Mouse (Mus musculus): ENCODE data around the gene Cpped1.

The Cpped1 gene

DNA sequence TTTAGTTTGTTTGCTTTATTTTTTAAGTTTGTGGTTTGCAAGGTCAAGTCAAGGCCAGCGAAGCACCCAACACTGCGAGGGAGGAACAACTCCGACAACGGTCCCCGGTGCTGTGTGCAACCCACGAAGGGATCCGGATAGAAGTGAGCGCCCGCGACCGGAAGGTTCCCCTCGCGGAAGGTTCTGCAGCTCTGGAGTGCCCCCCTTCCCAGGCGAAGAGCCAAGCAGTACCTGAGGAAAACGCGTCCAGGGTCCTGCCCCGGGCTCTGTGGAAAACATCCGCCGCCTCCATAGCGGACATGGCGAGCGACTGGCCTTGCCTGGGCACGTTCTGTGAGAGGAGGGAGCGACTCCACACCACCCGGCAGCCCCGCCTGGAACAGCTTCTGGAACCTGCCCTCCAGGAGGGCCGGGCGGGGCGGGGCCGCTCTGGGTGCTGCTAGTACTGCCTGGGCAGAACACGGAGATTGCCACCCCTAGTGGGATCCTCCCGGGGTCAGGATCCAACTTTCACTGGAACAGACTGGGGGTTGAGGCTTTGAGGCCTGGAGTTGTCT, at the start of gene Cpped1:
Gene Cpped1 (minus strand): TSS at position 411 of the 557 bp plus-strand sequence.
- in situ Hi-C loops (cut with MboI, MseI), result loop anchor here (5.0 kb wide), 1 partner anchor 462 kb away; no protein-coding TSS in a partner anchor

DNA sequence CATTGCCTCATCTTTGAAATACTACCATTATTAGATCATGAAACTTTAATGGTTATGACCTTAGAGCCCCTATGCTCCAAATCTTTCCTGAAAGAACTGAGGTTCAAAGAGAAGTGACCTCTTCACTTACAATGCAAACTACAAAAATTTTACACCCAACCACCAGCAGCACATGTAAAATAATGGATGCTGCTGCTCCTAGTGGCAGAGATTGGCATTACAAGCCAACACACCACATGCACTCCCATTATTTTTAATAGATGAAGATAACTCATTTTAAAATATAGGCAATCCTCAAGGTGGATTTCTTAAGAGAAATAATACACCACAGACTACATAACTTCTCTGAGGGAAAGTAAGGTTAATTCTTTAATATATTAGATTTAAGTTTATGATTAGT, 31.2 kb upstream of the Cpped1 start:
- in situ Hi-C loops (cut with MboI, MseI), result no loop called here

DNA sequence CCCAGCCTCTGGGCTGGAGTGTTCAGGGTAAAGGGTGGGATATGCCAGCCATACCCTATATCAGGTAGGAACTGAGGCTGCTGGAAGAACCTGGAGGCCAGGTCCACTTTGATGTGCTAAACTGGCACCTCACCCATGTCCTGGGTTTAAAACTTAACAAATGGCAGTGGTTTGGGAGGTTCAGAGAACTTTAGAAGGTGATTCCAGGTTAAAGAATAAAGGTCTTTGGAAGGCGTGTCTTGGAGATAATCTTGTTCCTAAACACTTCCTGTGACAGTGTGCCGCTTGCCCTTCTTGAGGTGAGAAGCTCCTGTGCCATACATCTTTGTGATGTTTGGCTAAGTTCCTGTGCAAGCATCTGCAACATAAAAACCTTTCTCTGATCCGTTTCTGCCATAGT, 1.6 kb upstream of the Cpped1 start:
- in situ Hi-C loops (cut with MboI, MseI), result no loop called here

GRCm38 (mm10) chr16:11909817-11910216, 572 bp upstream of the Cpped1 start:
- in situ Hi-C loops (cut with MboI, MseI), result loop anchor here (5.0 kb wide), 1 partner anchor 463 kb away; no protein-coding TSS in a partner anchor

- in situ Hi-C loops (cut with MboI, MseI), result loop anchor here (5.0 kb wide), 1 partner anchor 461 kb away; no protein-coding TSS in a partner anchor
Measured at GRCm38 (mm10) chr16:11908461-11909014, 707 bp downstream of the Cpped1 start.

DNA sequence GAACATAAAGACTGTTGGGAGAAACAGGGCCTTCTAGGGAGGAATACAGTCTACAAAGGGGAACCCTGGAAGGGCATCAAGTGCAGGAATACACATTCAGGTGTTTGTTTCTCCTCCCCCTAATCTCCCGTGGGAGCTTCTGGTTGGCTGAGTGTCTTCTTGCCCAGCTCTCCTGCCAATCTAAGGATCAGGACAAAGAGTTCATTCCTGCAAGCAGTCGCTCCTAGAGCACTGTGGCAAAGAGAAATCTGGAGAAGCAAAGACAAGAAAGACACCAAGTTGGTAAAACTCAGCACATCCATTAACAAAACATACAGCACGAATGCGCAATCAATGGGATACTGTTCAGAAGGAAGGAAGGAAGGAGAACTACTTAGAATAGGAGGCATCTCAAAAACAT, 1.4 kb downstream of the Cpped1 start:
- in situ Hi-C loops (cut with MboI, MseI), result loop anchor here (5.0 kb wide), 1 partner anchor 461 kb away; no protein-coding TSS in a partner anchor

DNA sequence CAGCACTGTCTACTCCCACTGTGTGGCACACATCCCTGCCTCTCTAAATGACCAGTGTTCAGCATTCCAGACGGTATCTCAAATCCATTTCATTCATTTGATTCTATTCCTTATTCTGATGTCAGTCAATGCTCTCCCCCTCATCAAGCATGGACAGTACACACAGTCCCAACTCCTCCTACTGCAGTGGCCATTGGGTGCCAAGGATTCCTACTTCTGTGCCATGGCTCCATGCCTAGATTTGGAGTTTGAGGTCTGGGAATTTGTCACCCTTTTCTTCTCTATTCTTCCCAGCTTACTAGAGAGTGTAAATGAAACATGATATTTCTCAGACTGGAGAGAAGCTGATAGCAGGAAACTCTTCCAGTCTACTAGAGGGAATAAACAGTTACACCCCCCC, 2.3 kb downstream of the Cpped1 start:
- in situ Hi-C loops (cut with MboI, MseI), result loop anchor here (5.0 kb wide), 1 partner anchor 460 kb away; no protein-coding TSS in a partner anchor

GRCm38 (mm10) chr16:11905216-11905615, 4.0 kb downstream of the Cpped1 start:
- in situ Hi-C loops (cut with MboI, MseI), result loop anchor here (5.0 kb wide), 1 partner anchor 458 kb away; no protein-coding TSS in a partner anchor

- in situ Hi-C loops (cut with MboI, MseI), result no loop called here
Measured at GRCm38 (mm10) chr16:11902007-11902406, 7.2 kb downstream of the Cpped1 start.

GRCm38 (mm10) chr16:11900341-11900740, 8.9 kb downstream of the Cpped1 start:
- in situ Hi-C loops (cut with MboI, MseI), result no loop called here

DNA sequence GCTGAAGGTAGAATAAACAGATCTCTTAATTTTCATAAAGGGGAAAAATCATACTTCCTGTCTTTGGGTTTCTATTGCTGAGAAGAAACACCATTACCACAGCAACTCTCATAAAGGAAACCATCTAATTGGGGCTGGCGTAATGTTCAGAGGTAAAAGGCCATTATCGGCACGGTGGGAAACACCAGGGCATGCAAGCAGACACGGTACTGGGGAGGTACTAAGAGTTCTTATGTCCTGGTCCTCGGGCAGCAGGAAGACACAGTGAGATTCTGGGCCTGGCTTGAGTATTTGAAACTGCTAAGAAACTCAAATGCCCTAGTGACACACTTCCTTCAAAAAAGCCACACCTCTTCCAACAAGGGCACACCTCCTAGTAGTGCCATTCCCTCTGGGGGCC, 12.8 kb downstream of the Cpped1 start:
- in situ Hi-C loops (cut with MboI, MseI), result no loop called here

GRCm38 (mm10) chr16:11894877-11895276, 14.4 kb downstream of the Cpped1 start:
- in situ Hi-C loops (cut with MboI, MseI), result no loop called here

DNA sequence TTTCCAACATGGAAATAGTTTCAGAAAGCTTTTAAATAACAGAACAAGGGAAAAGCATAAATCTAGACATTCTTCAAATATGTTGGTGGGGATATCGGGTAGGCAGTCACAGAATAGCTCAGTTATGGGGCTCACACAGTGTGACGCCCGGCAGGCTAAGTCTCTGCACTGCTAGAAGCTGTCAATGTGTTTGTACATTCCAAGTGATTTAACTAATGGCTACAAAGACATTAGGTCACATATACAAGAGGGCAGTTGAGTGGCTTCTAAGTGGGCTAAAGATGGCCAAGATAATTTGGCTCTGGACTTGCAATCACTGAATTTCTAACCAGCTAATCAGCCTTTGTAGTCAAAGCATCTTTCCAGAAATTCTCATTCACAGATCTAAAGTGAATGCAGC, 19.1 kb downstream of the Cpped1 start:
- in situ Hi-C loops (cut with MboI, MseI), result no loop called here

DNA sequence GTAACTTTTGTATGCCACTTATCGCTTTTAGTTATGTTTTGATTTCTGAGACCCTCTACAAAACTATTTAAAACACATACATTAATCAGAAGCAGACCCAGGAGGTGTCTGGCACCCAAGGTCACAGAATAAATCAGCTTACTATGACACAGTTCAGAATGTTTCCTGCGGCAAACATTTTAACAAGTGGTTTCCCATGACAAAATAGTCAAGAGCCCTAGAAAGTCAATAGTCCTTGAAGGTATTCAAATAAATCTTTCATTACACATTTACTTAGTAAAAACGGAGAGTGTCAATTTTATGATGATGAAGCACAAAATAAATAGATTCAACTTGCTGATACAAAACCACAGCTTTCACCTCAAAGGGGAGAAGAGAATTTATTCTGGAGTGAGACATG, 19.5 kb downstream of the Cpped1 start:
- in situ Hi-C loops (cut with MboI, MseI), result loop anchor here (5.0 kb wide), 1 partner anchor 52 kb away; no protein-coding TSS in a partner anchor

DNA sequence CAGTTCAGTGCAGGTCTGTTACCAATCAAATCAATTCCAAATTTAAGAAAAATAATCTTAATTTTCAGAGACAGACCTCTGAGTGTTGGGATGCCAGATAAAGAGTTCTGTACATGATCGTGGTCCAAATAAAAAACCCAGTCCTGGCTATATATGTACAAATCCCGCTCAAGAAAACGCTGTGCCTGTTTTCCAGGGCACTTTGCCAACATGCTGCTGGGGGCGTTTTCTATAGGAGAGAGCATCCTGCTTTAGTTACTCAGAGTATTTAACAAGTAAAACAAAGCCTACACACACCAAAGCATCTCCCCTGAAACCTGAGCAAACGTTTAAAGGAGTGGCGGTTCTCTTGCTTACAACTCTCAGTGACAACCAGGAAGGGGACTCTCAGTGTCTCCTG, 27.4 kb downstream of the Cpped1 start:
- in situ Hi-C loops (cut with MboI, MseI), result no loop called here

GRCm38 (mm10) chr16:11880461-11880860, 28.8 kb downstream of the Cpped1 start:
- in situ Hi-C loops (cut with MboI, MseI), result no loop called here

DNA sequence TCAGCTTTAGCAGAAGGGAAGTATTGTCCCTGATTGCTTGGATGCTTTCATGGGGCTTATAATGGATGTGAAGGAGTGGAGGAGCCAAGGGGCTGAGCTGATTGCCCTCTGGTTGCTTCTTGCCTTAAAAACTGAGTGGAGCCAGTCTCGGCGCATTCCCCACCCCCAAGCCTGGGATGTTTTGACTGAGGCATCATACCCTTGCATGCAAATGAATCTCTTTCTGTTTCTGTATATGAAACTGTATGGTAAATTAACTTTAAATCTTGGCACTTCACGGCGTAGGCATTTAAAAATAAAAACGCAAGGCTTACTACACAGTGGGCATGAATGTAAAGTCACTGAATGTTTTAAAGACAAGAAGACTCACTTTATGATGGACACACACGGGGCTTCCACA, 30.0 kb downstream of the Cpped1 start:
- in situ Hi-C loops (cut with MboI, MseI), result no loop called here

- in situ Hi-C loops (cut with MboI, MseI), result no loop called here
Measured at GRCm38 (mm10) chr16:11875227-11875626, 34.0 kb downstream of the Cpped1 start.

DNA sequence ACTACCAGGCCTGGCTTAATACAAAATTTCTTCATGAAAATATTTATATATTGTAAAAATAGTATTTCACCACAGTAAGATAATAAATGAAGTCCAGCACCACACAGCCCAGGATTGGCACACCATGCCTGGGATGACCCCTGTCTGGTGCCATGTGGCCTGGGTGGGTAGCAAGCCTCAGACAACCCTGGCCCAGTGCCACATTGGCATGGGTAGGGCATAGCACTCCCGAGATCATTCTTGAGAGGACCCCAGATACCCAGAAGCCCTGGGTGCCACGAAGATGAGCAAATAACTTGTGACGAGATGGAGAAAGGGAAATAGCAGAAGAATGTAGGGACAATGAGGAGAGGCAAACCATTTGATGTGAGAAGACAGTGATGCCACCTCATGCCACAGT, 36.0 kb downstream of the Cpped1 start:
- in situ Hi-C loops (cut with MboI, MseI), result no loop called here

- in situ Hi-C loops (cut with MboI, MseI), result no loop called here
Measured at GRCm38 (mm10) chr16:11868486-11868885, 40.8 kb downstream of the Cpped1 start.

- in situ Hi-C loops (cut with MboI, MseI), result no loop called here
Measured at GRCm38 (mm10) chr16:11852716-11853605, 56.3 kb downstream of the Cpped1 start.

DNA sequence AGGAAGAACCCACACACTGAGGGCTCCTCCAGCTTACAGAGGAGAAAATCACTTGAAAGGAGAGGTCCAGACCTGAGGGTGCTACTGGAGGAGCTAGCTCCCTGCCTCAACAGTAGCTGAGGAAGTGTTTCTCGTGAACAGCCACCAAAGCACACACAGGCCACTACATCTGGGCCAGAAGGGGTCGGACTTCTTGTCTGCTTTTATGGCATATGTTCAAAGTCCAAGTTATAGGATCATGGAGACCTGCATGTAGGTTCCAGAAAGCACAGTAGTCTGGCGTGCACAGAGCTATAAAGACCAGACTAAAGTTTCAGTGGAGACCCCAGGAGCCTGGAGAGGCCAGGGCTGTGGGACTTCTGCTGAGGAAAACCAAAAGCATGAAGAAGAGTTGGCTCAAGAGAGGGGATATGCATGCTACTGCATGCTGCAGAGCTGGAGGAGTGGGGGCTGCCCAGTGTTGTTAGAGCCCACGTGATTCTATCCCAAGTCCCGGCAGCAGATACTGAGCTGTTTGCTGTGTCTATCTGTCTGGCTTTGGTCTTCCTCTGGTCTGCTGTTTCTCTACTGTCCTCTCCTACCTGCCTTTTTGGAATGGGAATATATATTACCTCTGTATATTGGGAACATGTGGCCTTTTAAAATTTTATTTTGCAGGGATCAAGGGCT, 60.1 kb downstream of the Cpped1 start:
- in situ Hi-C loops (cut with MboI, MseI), result loop anchor here (5.0 kb wide), 1 partner anchor 82 kb away; no protein-coding TSS in a partner anchor

All from regulatory T cell (primary cell).